Mouse (Mus musculus) right cerebral cortex, adult 18-20 months (tissue): ENCODE results near the gene Smoc1.

Source experiments
- DNase-seq: peaks from one replicate; pipeline ENCODE4 v3.0.0; 2022; ENCODE audit warnings: mixed read lengths

The Smoc1 gene

GRCm38 (mm10) chr12:81085244-81085643, 58.6 kb downstream of the Smoc1 start:
- DNase-seq = no peak

- DNase-seq = no peak
These were observed 61.5 kb downstream of the Smoc1 start for GRCm38 (mm10) chr12:81088131-81088530.

- DNase-seq = no peak
These were observed 65.0 kb downstream of the Smoc1 start for GRCm38 (mm10) chr12:81091641-81092040.

DNA sequence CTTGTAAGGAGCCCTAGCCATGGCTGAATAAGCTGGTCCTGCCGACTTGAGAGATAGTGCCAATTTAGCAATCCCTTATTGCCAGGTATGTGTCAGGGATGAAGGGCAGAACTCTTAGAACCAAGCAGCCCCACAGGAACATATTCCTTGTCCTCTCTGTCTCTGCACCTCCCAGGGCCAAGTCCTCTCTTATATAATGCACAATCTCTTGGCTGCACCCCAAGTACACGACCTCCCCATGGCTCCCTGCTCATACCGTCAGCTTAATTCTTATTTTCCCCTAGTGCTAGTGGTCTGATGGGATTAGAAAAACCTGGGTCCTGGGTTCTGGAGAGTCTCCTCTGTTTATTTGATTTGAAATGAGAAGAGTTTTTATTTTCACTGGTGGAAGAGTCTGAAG, 66.0 kb downstream of the Smoc1 start:
- no peak for DNase-seq

GRCm38 (mm10) chr12:81093211-81093610, 66.6 kb downstream of the Smoc1 start:
- DNase-seq = no peak

- no peak for DNase-seq
These were observed 68.3 kb downstream of the Smoc1 start for GRCm38 (mm10) chr12:81094766-81095405.

GRCm38 (mm10) chr12:81097267-81097666, 70.7 kb downstream of the Smoc1 start:
- no peak for DNase-seq

DNA sequence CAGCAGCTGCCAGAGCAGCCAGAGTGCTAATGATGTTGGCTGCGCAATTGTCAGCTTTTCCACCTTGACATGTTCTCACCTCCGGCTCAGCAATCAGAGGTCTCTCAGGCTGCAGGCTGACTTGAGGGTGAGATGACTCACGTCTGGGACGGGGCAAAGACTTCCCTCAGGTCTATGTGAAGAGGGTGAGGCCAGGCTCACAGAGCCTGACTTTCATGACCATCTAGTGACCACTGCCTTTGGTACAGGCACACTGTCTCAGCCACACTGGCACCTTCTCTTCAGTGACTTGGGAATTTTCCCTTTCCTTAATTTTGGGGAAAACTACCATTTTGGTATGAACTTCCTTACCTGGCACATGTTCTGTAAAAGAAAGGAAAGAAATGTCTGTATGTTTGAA, 71.1 kb downstream of the Smoc1 start:
- no peak for DNase-seq

DNA sequence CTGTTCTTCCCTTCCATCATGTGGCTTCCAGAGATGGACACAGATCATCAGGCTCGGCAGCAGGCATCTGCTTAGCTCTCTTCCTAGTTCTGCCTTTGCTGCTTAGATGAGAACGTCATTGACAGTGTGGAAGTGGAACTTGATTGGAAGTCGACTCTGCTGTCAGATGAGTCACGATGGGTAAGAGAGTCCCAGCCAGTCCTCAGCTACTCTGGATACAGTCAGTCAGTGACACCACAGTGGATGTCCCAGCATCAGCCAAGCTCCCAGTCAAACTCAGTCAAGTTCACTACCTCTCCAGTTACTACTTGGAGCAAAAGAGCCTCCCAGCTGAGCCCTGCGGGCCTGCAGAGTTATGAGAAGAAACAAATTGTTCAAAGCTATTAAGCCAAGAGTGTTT, 72.6 kb downstream of the Smoc1 start:
- no peak for DNase-seq

GRCm38 (mm10) chr12:81101691-81102090, 75.1 kb downstream of the Smoc1 start:
- DNase-seq = no peak

DNA sequence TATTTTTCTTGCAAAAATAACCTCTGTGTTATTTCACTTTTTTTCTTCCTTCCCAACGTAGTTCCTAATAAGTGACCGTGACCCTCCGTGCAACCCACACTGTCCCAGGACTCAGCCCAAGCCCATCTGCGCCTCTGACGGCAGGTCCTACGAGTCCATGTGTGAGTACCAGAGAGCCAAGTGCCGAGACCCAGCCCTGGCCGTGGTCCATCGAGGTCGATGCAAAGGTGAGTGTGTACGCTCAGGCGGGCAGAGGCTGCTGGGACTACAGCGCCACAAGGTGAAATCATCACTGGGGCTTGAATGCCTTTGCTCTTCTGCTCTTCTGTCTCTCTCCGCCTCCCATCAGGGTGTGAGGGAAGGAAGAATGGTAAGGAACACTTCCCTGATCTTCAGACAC, 77.9 kb downstream of the Smoc1 start:
- DNase-seq = no peak

GRCm38 (mm10) chr12:81105721-81106633, 79.4 kb downstream of the Smoc1 start:
- peak; percentile 24 for DNase-seq

GRCm38 (mm10) chr12:81107278-81108100, 80.9 kb downstream of the Smoc1 start:
- no peak for DNase-seq

DNA sequence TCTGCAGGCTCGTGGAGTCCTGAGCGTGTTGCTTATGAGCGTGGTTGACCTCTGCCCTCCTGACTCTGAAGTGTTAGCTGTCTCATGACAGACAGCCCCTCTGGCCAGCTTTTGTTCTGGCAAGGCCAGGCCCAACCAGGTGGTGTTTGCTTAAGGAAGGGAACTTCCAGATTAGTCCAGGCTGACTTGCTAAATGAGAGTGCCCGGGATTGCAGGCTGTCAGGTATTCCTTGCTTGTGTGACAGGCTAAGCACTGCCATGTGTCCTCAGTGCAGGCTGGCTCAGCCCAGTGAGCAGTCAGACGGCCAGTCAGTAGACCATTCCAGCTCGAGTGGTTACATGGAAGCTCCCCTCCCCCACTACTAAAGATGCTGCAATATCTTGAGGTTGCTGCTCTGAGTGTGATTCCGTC, 82.0 kb downstream of the Smoc1 start:
- no peak for DNase-seq

DNA sequence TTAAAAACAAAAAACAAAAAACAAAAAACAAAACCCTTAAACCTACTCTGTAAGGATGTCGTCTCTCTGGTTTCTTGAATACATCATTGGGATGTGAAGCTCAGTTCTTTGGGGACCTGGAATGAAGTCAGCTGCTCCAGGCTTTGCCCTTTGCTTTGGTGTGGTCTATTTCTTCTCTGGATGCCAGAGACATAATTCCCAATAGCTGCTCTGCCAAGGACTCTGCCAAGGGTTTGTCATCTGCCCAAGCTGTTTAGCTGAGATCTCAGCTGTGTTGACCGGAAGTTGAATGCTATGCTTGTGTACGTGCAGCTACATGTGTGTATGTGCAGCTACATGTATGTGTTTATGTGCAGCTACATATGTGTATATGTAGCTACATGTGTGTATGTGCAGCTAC, 83.4 kb downstream of the Smoc1 start:
- DNase-seq = no peak

GRCm38 (mm10) chr12:81112321-81112720, 85.7 kb downstream of the Smoc1 start:
- no peak for DNase-seq

DNA sequence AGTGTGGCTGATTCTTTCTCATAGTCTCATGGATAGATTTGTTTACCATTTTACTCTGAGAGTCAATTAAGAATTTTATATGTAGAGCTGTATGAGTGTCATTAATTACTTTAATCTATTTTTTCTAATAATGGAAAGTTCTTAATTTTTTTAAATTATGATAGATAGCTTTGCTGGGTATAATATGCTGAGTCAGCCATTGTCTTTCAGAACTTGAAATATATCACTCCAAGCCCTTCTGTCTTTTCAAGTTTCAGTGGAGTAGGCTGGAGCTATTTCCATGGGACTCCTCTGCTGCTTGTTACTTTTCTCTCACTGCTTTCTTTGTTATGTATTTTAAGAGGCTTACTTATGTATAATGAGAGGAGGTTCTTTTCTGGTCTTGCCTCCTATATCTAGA, 93.7 kb downstream of the Smoc1 start:
- no peak for DNase-seq

GRCm38 (mm10) chr12:81123793-81124192, 97.2 kb downstream of the Smoc1 start:
- DNase-seq = no peak

DNA sequence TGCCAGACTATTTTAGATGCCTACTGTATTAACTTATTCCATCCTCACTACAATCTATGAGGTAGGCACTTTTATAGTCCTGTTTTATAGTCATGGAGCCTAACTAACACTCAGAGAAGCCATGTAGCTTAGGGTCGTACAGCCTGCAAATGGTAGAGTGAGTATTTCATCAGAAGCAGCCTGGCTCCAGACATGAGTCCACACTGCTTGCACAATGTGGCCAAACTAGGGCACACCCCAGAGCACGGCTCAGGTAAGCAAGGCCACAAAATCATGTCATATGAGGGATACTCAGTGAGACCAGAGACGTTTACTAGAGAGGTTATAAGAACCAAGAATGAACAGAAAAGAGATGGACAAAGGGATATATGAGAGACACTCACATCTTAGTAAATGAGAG, 100.2 kb downstream of the Smoc1 start:
- DNase-seq = no peak

- no peak for DNase-seq
These were observed 102.1 kb downstream of the Smoc1 start for GRCm38 (mm10) chr12:81128693-81129092.

DNA sequence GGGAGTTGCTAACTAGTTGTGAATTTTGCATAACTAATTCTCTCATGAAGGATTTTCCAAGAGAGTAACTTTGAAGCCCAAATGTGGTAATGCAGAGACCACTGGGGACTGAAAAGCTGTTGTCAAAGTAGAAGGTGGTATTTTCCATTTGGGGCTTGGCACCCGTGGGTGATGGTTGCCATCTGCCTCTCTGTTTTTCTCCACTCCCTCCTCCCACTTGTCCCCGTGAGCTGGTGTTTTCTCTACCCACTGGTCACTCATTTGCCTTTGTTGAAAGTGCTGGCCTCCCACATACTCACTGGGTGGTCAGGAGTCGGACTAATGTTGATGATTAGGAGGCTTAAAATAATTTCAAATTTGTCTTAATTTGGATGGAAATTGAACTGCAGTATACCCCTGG, 104.1 kb downstream of the Smoc1 start:
- DNase-seq = peak; percentile 17

GRCm38 (mm10) chr12:81131114-81131513, 104.5 kb downstream of the Smoc1 start:
- DNase-seq = no peak

DNA sequence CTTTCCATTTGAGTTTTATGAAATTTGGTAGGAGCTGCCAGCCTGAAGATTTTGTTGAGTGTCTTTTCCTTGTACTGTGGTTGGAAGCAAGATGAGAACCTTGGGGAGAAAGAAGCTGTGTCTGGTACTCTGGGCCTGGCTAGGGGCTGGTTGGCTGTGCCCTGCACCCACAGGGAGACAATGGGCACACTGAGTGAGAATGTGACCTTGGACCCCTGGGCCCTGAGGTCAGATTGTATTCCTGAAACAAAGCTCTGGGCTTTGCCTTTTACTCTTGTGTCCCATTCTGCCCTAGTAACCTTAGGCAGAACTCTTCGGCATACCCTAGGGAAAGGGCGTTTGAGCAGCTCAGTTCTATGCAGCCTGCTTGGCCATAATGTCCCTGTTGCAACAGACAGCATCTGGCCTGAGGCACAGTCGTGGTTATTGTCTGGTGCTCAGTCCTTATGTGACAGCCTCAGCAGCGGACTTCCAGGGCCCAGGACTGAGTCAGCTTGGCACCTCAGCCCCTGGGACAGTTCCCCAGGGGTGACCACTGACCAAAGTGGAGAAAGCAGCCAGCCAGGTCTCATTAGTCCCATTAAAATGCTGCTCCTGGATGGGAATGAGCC, 106.6 kb downstream of the Smoc1 start:
- DNase-seq = no peak
